Mouse (Mus musculus): Measurements from ENCODE around the gene Akap13. TPM values are rescaled to one million over a fixed set of nuclear protein-coding genes. Genes with fewer than 3 reads are reported as not detected.

Gene Akap13
- total and polyA plus RNA-seq, 2 experiments from 2014 or later = 34.2 to 113 TPM

DNA sequence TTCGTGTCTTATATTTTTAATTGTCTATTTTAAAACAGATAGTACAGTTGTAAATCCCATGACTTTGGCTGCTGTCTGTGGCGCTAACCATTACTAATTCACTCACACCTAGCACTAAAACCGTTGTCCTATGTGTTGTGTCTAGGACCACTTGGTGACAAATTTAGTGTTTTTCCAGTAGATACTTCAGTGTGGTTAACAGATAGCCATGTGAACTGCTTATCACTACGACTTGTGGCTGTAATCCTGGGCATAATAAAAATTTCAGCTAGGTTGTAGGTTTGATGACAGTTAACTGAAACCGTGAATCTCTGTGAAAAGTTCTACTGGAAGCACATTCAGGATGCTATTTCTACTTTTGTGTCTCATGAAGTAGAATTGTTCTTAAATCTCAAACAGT is 258.6 kb downstream of the Akap13 start:
- no peak for DNase-seq (ENCODE audit: low spot score)
- peak overlapping the region; percentile 35 for H3K27ac ChIP-seq (ENCODE audit: low read depth)
- no peak overlapping the region for H3K4me2 ChIP-seq (ENCODE audit: low read depth, low read length)
- H3K4me1 ChIP-seq (ENCODE audit: control insufficient read depth, insufficient read depth) = peaks cover 38% of the 10 kb centered on the region
- ATAC-seq (ENCODE audit: insufficient read depth, low read depth) = no peak
- H3K9ac ChIP-seq (replicated peaks; ENCODE audit: low read depth, low read length) = no peak overlapping the region
- no peaks in the 10 kb centered on the region for H3K9me3 ChIP-seq (replicated peaks; ENCODE audit: control insufficient read depth, low read length)
- H3K36me3 ChIP-seq (replicated peaks; ENCODE audit: control insufficient read depth, insufficient read depth, low read length) = peaks cover 40% of the 10 kb centered on the region
- WGBS = 65% methylated on average over 5 of the region's 5 CpGs
- H3K4me3 ChIP-seq (ENCODE audit: low read depth, low read length) = no peak overlapping the region
- no peak for TF ChIP-seq EP300 (IDR thresholded peaks at IDR 0.05; ENCODE audit: low read depth)
- TF ChIP-seq CTCF (IDR thresholded peaks at IDR 0.05; ENCODE audit: low read depth) = no peak
- no peaks in the 10 kb centered on the region for H3K27me3 ChIP-seq (ENCODE audit: control insufficient read depth, insufficient read depth, low read length)

DNA sequence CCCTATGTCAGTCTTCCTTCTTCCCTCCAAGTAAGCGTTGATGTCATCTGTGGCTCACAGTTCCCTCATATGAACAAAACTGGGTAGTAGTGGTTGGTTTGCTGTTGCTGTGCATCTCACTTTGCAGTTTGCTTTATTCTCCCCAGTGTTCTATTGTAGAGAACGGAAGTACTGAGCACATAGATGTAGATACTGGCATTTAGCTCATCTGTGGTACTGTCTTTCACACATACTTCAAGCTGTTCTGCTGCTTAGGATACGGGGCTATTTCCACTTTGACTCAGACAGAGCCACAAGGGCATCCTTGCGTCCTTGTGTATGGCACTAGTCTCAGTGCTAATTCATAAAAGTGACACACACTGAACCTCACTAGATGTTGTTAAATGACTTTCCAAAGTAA is 259.7 kb downstream of the Akap13 start:
- DNase-seq (ENCODE audit: low spot score) = no peak

DNA sequence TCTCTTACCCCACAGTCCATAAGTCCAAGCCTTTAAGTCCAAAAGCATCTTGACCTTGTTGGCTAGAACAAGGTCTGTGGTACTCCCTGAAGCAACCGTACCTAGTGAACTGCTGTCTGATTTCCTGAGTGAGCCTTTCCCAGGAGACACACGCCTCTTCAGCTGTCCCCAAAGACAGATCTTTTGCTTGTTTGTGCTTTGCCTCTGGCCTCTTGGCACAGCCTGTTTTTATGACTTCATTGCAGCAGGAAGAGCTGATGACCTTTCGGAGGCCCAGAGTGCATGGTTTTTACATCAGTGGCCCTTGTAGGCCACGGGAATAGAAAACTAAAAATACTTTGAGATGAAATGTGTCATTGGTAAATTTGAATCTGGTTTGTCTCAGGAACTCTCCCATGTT is 260.6 kb downstream of the Akap13 start:
- TF ChIP-seq EP300 (IDR thresholded peaks at IDR 0.05; ENCODE audit: low read depth) (no peak), CTCF (IDR thresholded peaks at IDR 0.05; ENCODE audit: low read depth) (no peak)
- ATAC-seq (ENCODE audit: insufficient read depth, low read depth) = peak; percentile 88
- peak overlapping the region; percentile 87 for H3K27ac ChIP-seq (ENCODE audit: low read depth)
- no peak overlapping the region for H3K4me2 ChIP-seq (ENCODE audit: low read depth, low read length)
- 6% methylated on average over 4 of the region's 4 CpGs for WGBS
- no peak overlapping the region for H3K4me3 ChIP-seq (ENCODE audit: low read depth, low read length)
- peaks cover 38% of the 10 kb centered on the region for H3K4me1 ChIP-seq (ENCODE audit: control insufficient read depth, insufficient read depth)
- no peaks in the 10 kb centered on the region for H3K27me3 ChIP-seq (ENCODE audit: control insufficient read depth, insufficient read depth, low read length)
- peak; percentile 90 for DNase-seq (ENCODE audit: low spot score)
- H3K36me3 ChIP-seq (replicated peaks; ENCODE audit: control insufficient read depth, insufficient read depth, low read length) = peaks cover 44% of the 10 kb centered on the region
- no peaks in the 10 kb centered on the region for H3K9me3 ChIP-seq (replicated peaks; ENCODE audit: control insufficient read depth, low read length)
- no peak overlapping the region for H3K9ac ChIP-seq (replicated peaks; ENCODE audit: low read depth, low read length)

More for the DNA sequence above, 259.7 kb downstream of the Akap13 start:
- Histone ChIP-seq H3K4me2 (ENCODE audit: low read depth, low read length) (no peak overlapping the region), H3K9me3 (replicated peaks; ENCODE audit: control insufficient read depth, low read length) (no peaks in the 10 kb centered on the region), H3K27me3 (ENCODE audit: control insufficient read depth, insufficient read depth, low read length) (no peaks in the 10 kb centered on the region), H3K9ac (replicated peaks; ENCODE audit: low read depth, low read length) (no peak overlapping the region), H3K4me1 (ENCODE audit: control insufficient read depth, insufficient read depth) (peaks cover 38% of the 10 kb centered on the region), H3K27ac (ENCODE audit: low read depth) (peak overlapping the region; percentile 87), H3K4me3 (ENCODE audit: low read depth, low read length) (no peak overlapping the region), H3K36me3 (replicated peaks; ENCODE audit: control insufficient read depth, insufficient read depth, low read length) (peaks cover 40% of the 10 kb centered on the region)
- WGBS = 72% methylated on average over 4 of the region's 4 CpGs
- no peak for ATAC-seq (ENCODE audit: insufficient read depth, low read depth)
- no peak for TF ChIP-seq EP300 (IDR thresholded peaks at IDR 0.05; ENCODE audit: low read depth)
- no peak for TF ChIP-seq CTCF (IDR thresholded peaks at IDR 0.05; ENCODE audit: low read depth)

DNA sequence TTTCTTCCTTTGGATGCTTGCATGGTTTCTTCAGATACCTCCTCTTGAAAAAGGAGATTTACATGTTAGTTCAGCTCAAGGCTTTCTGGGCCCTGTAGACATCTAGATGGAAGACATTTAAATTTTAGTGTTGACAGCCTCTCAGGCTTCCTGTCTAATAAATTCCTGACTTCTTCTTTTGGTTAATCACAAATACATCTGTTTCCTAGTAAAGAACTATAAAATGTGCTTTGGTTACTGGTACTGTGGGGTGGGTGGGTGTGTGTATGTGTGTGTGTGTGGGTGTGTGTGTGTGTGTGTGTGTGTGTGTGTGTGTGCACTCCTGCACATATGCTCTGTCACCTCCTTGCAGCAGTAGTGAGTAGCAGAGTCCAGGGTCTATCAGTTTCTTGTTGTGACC is 262.0 kb downstream of the Akap13 start:
- Histone ChIP-seq H3K36me3 (replicated peaks; ENCODE audit: control insufficient read depth, insufficient read depth, low read length) (peaks cover 45% of the 10 kb centered on the region), H3K27me3 (ENCODE audit: control insufficient read depth, insufficient read depth, low read length) (no peaks in the 10 kb centered on the region), H3K9me3 (replicated peaks; ENCODE audit: control insufficient read depth, low read length) (no peaks in the 10 kb centered on the region), H3K9ac (replicated peaks; ENCODE audit: low read depth, low read length) (no peak overlapping the region), H3K4me2 (ENCODE audit: low read depth, low read length) (no peak overlapping the region), H3K4me3 (ENCODE audit: low read depth, low read length) (no peak overlapping the region), H3K27ac (ENCODE audit: low read depth) (no peak overlapping the region), H3K4me1 (ENCODE audit: control insufficient read depth, insufficient read depth) (peaks cover 38% of the 10 kb centered on the region)
- DNase-seq (ENCODE audit: low spot score) = no peak
- no peak for ATAC-seq (ENCODE audit: insufficient read depth, low read depth)
- no peak for TF ChIP-seq CTCF (IDR thresholded peaks at IDR 0.05; ENCODE audit: low read depth)
- no peak for TF ChIP-seq EP300 (IDR thresholded peaks at IDR 0.05; ENCODE audit: low read depth)

DNA sequence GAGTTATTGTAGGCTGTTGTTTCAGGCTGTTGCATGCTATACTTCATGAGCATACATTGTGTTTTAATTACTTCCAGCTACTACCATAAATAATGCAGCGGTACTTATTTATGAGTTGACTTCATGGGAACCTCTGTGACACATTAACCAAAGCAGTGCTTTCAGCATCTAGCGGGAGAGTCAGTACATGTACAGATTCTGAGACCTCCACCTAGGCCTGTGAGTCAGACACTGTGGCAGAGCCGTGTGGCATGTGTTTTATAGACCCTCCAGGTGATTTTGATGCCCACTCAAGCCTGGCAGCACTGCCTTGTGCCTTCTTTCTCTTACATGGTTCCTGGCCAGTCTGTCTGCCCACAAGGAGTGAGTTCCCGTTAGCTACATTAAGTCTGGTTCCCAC is 266.0 kb downstream of the Akap13 start:
- H3K9me3 ChIP-seq (replicated peaks; ENCODE audit: control insufficient read depth, low read length) = no peaks in the 10 kb centered on the region
- ATAC-seq (ENCODE audit: insufficient read depth, low read depth) = no peak
- WGBS = 94% methylated on average over 4 of the region's 4 CpGs
- no peak for DNase-seq (ENCODE audit: low spot score)
- no peaks in the 10 kb centered on the region for H3K27me3 ChIP-seq (ENCODE audit: control insufficient read depth, insufficient read depth, low read length)
- no peak overlapping the region for H3K27ac ChIP-seq (ENCODE audit: low read depth)
- H3K4me2 ChIP-seq (ENCODE audit: low read depth, low read length) = no peak overlapping the region
- peaks cover 81% of the 10 kb centered on the region for H3K36me3 ChIP-seq (replicated peaks; ENCODE audit: control insufficient read depth, insufficient read depth, low read length)
- H3K9ac ChIP-seq (replicated peaks; ENCODE audit: low read depth, low read length) = no peak overlapping the region
- no peak overlapping the region for H3K4me3 ChIP-seq (ENCODE audit: low read depth, low read length)
- TF ChIP-seq EP300 (IDR thresholded peaks at IDR 0.05; ENCODE audit: low read depth) (no peak), CTCF (IDR thresholded peaks at IDR 0.05; ENCODE audit: low read depth) (no peak)
- H3K4me1 ChIP-seq (ENCODE audit: control insufficient read depth, insufficient read depth) = peaks cover 9% of the 10 kb centered on the region; the same call in 1 of the 2 replicates

DNA sequence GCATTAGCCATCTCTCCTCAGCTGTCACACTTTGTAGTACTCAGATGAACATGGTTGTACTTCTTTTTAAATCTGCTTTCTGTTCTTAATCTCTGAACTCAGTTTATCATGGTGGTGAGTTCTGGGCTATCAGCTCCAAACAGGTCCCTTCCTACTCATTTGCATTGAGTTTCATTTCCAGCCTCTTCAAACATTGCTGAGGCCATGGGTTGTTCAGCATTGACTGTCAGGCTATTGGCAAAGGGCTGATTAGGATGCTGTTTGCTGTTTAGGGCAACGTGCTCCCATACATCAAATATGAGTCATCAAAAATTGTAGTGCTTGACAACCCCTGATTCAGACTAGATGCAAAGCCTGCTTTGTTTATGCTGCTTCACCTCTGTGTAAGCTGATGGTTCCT is 268.7 kb downstream of the Akap13 start:
- no peaks in the 10 kb centered on the region for H3K27me3 ChIP-seq (ENCODE audit: control insufficient read depth, insufficient read depth, low read length)
- H3K9ac ChIP-seq (replicated peaks; ENCODE audit: low read depth, low read length) = no peak overlapping the region
- peaks cover 91% of the 10 kb centered on the region for H3K36me3 ChIP-seq (replicated peaks; ENCODE audit: control insufficient read depth, insufficient read depth, low read length)
- no peaks in the 10 kb centered on the region for H3K4me1 ChIP-seq (ENCODE audit: control insufficient read depth, insufficient read depth)
- no peak overlapping the region for H3K4me3 ChIP-seq (ENCODE audit: low read depth, low read length)
- 90% methylated on average over 1 of the region's 1 CpGs for WGBS
- H3K9me3 ChIP-seq (replicated peaks; ENCODE audit: control insufficient read depth, low read length) = no peaks in the 10 kb centered on the region
- DNase-seq (ENCODE audit: low spot score) (no peak), ATAC-seq (ENCODE audit: insufficient read depth, low read depth) (no peak)
- no peak overlapping the region for H3K27ac ChIP-seq (ENCODE audit: low read depth)
- TF ChIP-seq EP300 (IDR thresholded peaks at IDR 0.05; ENCODE audit: low read depth) (no peak), CTCF (IDR thresholded peaks at IDR 0.05; ENCODE audit: low read depth) (no peak)
- H3K4me2 ChIP-seq (ENCODE audit: low read depth, low read length) = no peak overlapping the region

Measured in heart, postnatal 0 days (tissue).